11 mouse cellular contexts compared by ENCODE assay signal in genomic region chr5:29818287-29818686, GRCm38 (mm10).
"Had no signal": no experiment of that assay in that cellular context is flagged by ENCODE, and none has a peak within 500 bp of the region (broad histone marks: within the 10 kb centered on the region; RNA-seq: fewer than 3 reads in every experiment).

No protein-coding gene starts in this region.

- DNase-seq: kidney, adult 11 months; kidney, adult 8-10 months; kidney, postnatal 10 days; kidney, postnatal 36 days; layer of hippocampus, adult 9-11 months; liver, embryonic 13.5 days; right cerebral cortex, adult 18-20 months; right cerebral cortex, postnatal 14 days; spleen, adult 18-20 months; thymus, adult 18-20 months; thymus, postnatal 36 days had no signal
